Mouse (Mus musculus) hindbrain, embryonic 16.5 days (tissue): ENCODE measurements around the gene Trpc4ap. TPM values are rescaled to one million over a fixed set of nuclear protein-coding genes. Genes with fewer than 3 reads are reported as not detected.

Experiments used
- ATAC-seq: fragments of 200-750 bp; cut with Nextera tagmentation; 2 replicates; pipeline ENCODE4 v1.8.0; 2017; ENCODE audit warnings: moderate TSS enrichment, moderate library complexity
- H3K27ac ChIP-seq: fragments of 300-500 bp; sonication (generic); 2 replicates; pipeline ENCODE4 v1.5.1; 2014; ENCODE audit warnings: low read depth, mild to moderate bottlenecking, control low read depth, low read length, moderate library complexity
- H3K27me3 ChIP-seq: fragments of 300-500 bp; sonication (generic); replicated peaks from 2 replicates; pipeline ENCODE4 v1.6.1; 2014; ENCODE audit warnings: low read length; ENCODE audit not compliant: control insufficient read depth, insufficient read depth
- H3K36me3 ChIP-seq: fragments of 300-500 bp; sonication (generic); 2 replicates; pipeline ENCODE4 v1.6.1; 2014; ENCODE audit warnings: mild to moderate bottlenecking, low read length, moderate library complexity, mixed read lengths; ENCODE audit not compliant: control insufficient read depth, insufficient read depth
- H3K4me1 ChIP-seq: fragments of 300-500 bp; sonication (generic); 2 replicates; pipeline ENCODE4 v1.6.1; 2014; ENCODE audit warnings: low read depth, low read length; ENCODE audit not compliant: control insufficient read depth, insufficient read depth
- H3K4me2 ChIP-seq: fragments of 300-500 bp; sonication (generic); 2 replicates; pipeline ENCODE4 v1.6.1; 2014; ENCODE audit warnings: mild to moderate bottlenecking, low read length, control low read depth, moderate library complexity
- H3K4me3 ChIP-seq: fragments of 300-500 bp; sonication (generic); 2 replicates; pipeline ENCODE4 v1.5.1; 2014; ENCODE audit warnings: mild to moderate bottlenecking, low read length, control low read depth, moderate library complexity
- H3K9ac ChIP-seq: fragments of 300-500 bp; sonication (generic); 2 replicates; pipeline ENCODE4 v1.6.1; 2014; ENCODE audit warnings: low read depth, mild to moderate bottlenecking, control low read depth, low read length, moderate library complexity
- H3K9me3 ChIP-seq: fragments of 300-500 bp; sonication (generic); 2 replicates; pipeline ENCODE4 v1.6.1; 2014; ENCODE audit warnings: mild to moderate bottlenecking, low read length, moderate library complexity; ENCODE audit not compliant: control insufficient read depth
- WGBS: fragments of 180-500 bp; shearing (Covaris S2); extraction: QIAGEN DNeasy Blood & Tissue Kit; methylation state at CpG from one replicate; pipeline ENCODE4 v1.1.7; 2014; 5-methylcytosine and 5-hydroxymethylcytosine counted together
- polyA plus RNA-seq: library from polyadenylated mRNA; unstranded; fragments of >200 nt; fragmentation: Nextera tagmentation; extraction: Ambion mirVana; gene quantifications from 2 replicates; pipeline ENCODE4 v1.2.1, GENCODE M21; 2015

The Trpc4ap gene
- polyA plus RNA-seq, 1 experiment from 2014 or later: 155 TPM

DNA sequence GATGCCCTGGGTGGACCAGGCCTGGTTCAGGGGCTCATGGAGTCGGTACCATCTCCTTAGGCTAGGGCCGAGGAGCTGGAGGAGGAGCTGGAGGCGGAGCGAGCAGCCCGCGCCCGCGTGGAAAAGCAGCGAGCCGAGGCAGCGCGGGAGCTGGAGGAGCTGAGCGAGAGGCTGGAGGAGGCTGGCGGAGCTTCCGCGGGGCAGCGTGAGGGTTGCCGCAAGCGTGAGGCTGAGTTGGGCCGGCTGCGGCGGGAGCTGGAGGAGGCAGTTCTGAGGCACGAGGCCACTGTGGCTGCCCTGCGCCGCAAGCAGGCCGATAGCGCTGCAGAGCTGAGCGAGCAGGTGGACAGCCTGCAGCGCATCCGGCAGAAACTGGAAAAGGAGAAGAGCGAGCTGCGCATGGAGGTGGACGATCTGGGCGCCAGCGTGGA lies 62.9 kb downstream of the Trpc4ap start:
- H3K27me3 ChIP-seq: peaks cover 27% of the 10 kb centered on the region
- whole genome bisulfite sequencing: 1% methylated on average over 35 of the region's 35 CpGs

GRCm38 (mm10) chr2:155628519-155628918 lies 63.7 kb downstream of the Trpc4ap start:
- H3K4me2 ChIP-seq: no peak overlapping the region; the same call in 1 of the 2 replicates
- H3K9me3 ChIP-seq: no peaks in the 10 kb centered on the region
- no peak overlapping the region for H3K27ac ChIP-seq
- peaks cover 23% of the 10 kb centered on the region for H3K27me3 ChIP-seq
- WGBS: 77% methylated on average over 13 of the region's 13 CpGs
- H3K4me3 ChIP-seq: no peak overlapping the region
- H3K36me3 ChIP-seq: peaks cover 8% of the 10 kb centered on the region; the same call in 1 of the 2 replicates
- ATAC-seq: no peak
- no peak overlapping the region; the same call in 1 of the 2 replicates for H3K9ac ChIP-seq
- H3K4me1 ChIP-seq: peaks cover 21% of the 10 kb centered on the region

More for the DNA sequence above, 62.9 kb downstream of the Trpc4ap start:
- Histone ChIP-seq H3K4me3 (peak overlapping the region; percentile 46), H3K27ac (peak overlapping the region; percentile 25; the same call in 1 of the 2 replicates), H3K36me3 (peaks cover 15% of the 10 kb centered on the region), H3K4me2 (peak overlapping the region; percentile 92), H3K9ac (peak overlapping the region; percentile 68), H3K9me3 (no peaks in the 10 kb centered on the region), H3K4me1 (peaks cover 21% of the 10 kb centered on the region)
- peak; percentile 72 for ATAC-seq

DNA sequence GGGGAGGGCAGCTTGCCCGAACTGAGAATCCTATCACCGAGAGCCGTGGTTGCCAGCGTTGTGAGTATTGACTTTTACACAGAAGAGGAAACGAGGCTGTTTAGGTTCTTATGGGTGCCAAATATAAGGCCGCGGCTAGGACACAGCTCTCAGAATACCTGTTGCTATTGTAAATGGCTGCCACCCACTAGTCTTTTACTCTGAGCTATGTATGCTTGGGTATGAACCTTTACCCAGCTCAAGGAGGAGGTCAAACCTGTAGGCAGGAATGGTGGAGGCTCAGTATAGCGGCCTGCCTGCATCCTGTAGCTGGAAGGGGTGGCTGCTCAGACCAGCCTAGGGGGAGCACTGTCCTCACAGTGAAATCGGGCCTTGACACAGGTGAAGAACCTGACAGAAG lies 64.1 kb downstream of the Trpc4ap start:
- H3K9me3 ChIP-seq: no peaks in the 10 kb centered on the region
- H3K4me2 ChIP-seq: no peak overlapping the region
- peaks cover 5% of the 10 kb centered on the region; the same call in 1 of the 2 replicates for H3K36me3 ChIP-seq
- ATAC-seq: no peak
- no peak overlapping the region for H3K9ac ChIP-seq
- H3K4me1 ChIP-seq: peaks cover 21% of the 10 kb centered on the region
- H3K27me3 ChIP-seq: peaks cover 19% of the 10 kb centered on the region
- H3K4me3 ChIP-seq: no peak overlapping the region
- H3K27ac ChIP-seq: no peak overlapping the region
- 89% methylated on average over 9 of the region's 9 CpGs for WGBS

- Histone ChIP-seq H3K4me3 (no peak overlapping the region), H3K4me2 (no peak overlapping the region), H3K36me3 (0 out of 2 replicates have a peak, but pooled peaks cover 2% of the 10 kb centered on the region), H3K27ac (no peak overlapping the region), H3K9me3 (no peaks in the 10 kb centered on the region), H3K27me3 (peaks cover 10% of the 10 kb centered on the region), H3K9ac (no peak overlapping the region), H3K4me1 (peaks cover 21% of the 10 kb centered on the region)
- no peak for ATAC-seq
- WGBS: 53% methylated on average over 21 of the region's 21 CpGs
Measured at GRCm38 (mm10) chr2:155627030-155627738, 65.0 kb downstream of the Trpc4ap start.

GRCm38 (mm10) chr2:155626277-155626676 lies 65.9 kb downstream of the Trpc4ap start:
- Histone ChIP-seq H3K36me3 (no peaks in the 10 kb centered on the region), H3K4me3 (no peak overlapping the region), H3K27ac (no peak overlapping the region), H3K4me2 (no peak overlapping the region), H3K4me1 (peaks cover 20% of the 10 kb centered on the region), H3K9me3 (no peaks in the 10 kb centered on the region), H3K9ac (peak overlapping the region; percentile 11; the same call in 1 of the 2 replicates), H3K27me3 (peaks cover 4% of the 10 kb centered on the region)
- 40% methylated on average over 13 of the region's 15 CpGs for WGBS
- ATAC-seq: no peak

GRCm38 (mm10) chr2:155624730-155625129 lies 67.5 kb downstream of the Trpc4ap start:
- 41% methylated on average over 10 of the region's 10 CpGs for WGBS
- Histone ChIP-seq H3K4me1 (peaks cover 10% of the 10 kb centered on the region), H3K4me3 (no peak overlapping the region), H3K4me2 (no peak overlapping the region), H3K36me3 (no peaks in the 10 kb centered on the region), H3K9me3 (no peaks in the 10 kb centered on the region), H3K27ac (no peak overlapping the region), H3K27me3 (peaks cover 4% of the 10 kb centered on the region; the same call in 1 of the 2 replicates), H3K9ac (no peak overlapping the region)
- ATAC-seq: no peak

GRCm38 (mm10) chr2:155623996-155624395 lies 68.2 kb downstream of the Trpc4ap start:
- Histone ChIP-seq H3K27me3 (peaks cover 4% of the 10 kb centered on the region; the same call in 1 of the 2 replicates), H3K4me2 (no peak overlapping the region), H3K9ac (no peak overlapping the region), H3K4me1 (peaks cover 3% of the 10 kb centered on the region), H3K27ac (no peak overlapping the region), H3K36me3 (no peaks in the 10 kb centered on the region), H3K9me3 (no peaks in the 10 kb centered on the region), H3K4me3 (no peak overlapping the region)
- no peak for ATAC-seq
- WGBS: 89% methylated on average over 6 of the region's 6 CpGs

DNA sequence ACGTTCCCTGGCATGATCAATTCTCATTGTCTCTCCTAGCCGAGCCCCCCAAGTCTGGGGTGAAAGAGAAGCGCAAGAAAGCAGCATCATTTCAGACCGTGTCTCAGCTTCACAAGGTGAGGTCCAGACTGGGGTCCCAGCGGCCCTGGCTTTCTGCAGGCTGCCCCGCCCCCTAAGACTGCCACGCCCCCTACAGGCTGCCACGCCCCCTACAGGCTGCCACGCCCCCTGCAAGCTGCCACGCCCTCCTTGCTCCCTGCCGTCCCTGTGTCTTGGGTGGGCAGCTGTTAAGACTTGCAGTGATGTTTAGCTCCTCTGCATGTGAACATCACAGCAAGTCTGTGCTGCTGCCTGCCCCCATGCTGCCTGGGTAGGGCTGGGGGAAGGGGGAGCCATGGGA lies 69.6 kb downstream of the Trpc4ap start:
- H3K9me3 ChIP-seq: no peaks in the 10 kb centered on the region
- no peak for ATAC-seq
- H3K27me3 ChIP-seq: 0 out of 2 replicates have a peak, but pooled peaks cover 1% of the 10 kb centered on the region
- 33% methylated on average over 11 of the region's 11 CpGs for WGBS
- no peak overlapping the region for H3K9ac ChIP-seq
- no peak overlapping the region for H3K4me3 ChIP-seq
- H3K4me2 ChIP-seq: no peak overlapping the region
- H3K36me3 ChIP-seq: no peaks in the 10 kb centered on the region
- no peak overlapping the region for H3K27ac ChIP-seq
- H3K4me1 ChIP-seq: no peaks in the 10 kb centered on the region; the same call in 1 of the 2 replicates

DNA sequence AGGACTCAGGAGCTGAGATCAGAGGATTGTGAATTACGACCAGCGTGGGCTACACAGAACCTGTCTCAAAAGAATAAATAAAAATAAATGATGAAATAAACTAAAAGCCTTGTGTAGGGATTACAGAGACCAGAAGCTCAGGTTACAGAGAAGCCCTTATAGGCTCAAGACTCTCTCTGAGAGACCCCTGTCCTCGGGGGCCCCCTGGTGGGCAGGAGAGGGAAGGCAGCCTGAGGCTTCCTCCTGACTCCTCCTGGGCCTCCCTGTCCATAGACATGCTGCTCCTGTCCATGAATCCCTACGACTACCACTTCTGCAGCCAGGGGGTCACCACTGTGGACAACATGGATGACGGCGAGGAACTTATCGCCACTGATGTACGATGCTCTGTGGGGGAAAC lies 72.4 kb downstream of the Trpc4ap start:
- H3K27ac ChIP-seq: no peak overlapping the region
- no peak overlapping the region for H3K9ac ChIP-seq
- WGBS: 18% methylated on average over 8 of the region's 8 CpGs
- no peaks in the 10 kb centered on the region for H3K27me3 ChIP-seq
- peak; percentile 46 for ATAC-seq
- H3K4me3 ChIP-seq: no peak overlapping the region
- H3K4me1 ChIP-seq: no peaks in the 10 kb centered on the region
- no peak overlapping the region for H3K4me2 ChIP-seq
- no peaks in the 10 kb centered on the region for H3K36me3 ChIP-seq
- H3K9me3 ChIP-seq: no peaks in the 10 kb centered on the region
